Mouse (Mus musculus) thymus, adult 2 months (tissue): ENCODE results near the gene Zfp729b. TPM values are rescaled to one million over a fixed set of nuclear protein-coding genes. Genes with fewer than 3 reads are reported as not detected.

Experiments used
- DNase-seq: peaks from one replicate; pipeline ENCODE4 v3.0.0; 2021
- H3K27ac ChIP-seq: fragments of 200-500 bp; 2 replicates; pipeline ENCODE4 v1.5.1; 2012; ENCODE audit warnings: low read length, control low read depth; ENCODE audit not compliant: control insufficient read depth, insufficient read depth
- H3K27me3 ChIP-seq: fragments of 200-500 bp; 2 replicates; pipeline ENCODE4 v1.6.1; 2012; ENCODE audit warnings: mild to moderate bottlenecking, low read length, moderate library complexity, mixed read lengths; ENCODE audit not compliant: control insufficient read depth, insufficient read depth
- H3K36me3 ChIP-seq: fragments of 200-500 bp; 2 replicates; pipeline ENCODE4 v1.6.1; 2012; ENCODE audit warnings: mild to moderate bottlenecking, low read length, moderate library complexity; ENCODE audit not compliant: control insufficient read depth, insufficient read depth
- H3K4me1 ChIP-seq: fragments of 200-500 bp; replicated peaks from 2 replicates; pipeline ENCODE4 v1.6.1; 2012; ENCODE audit warnings: low read length; ENCODE audit not compliant: control insufficient read depth, insufficient read depth
- H3K4me3 ChIP-seq: fragments of 200-500 bp; 2 replicates; pipeline ENCODE4 v1.5.1; 2012; ENCODE audit warnings: mild to moderate bottlenecking, low read length, control low read depth, moderate library complexity; ENCODE audit not compliant: control insufficient read depth, insufficient read depth
- CTCF ChIP-seq: fragments of 200-500 bp; IDR thresholded peaks from 2 replicates; pipeline ENCODE4 v1.5.1; 2012; ENCODE audit warnings: mild to moderate bottlenecking, control low read depth, low read length, moderate library complexity, borderline replicate concordance; ENCODE audit not compliant: control insufficient read depth, poor library complexity, insufficient read depth; ENCODE audit errors: extremely low read depth
- POLR2A ChIP-seq: fragments of 200-500 bp; IDR thresholded peaks from 2 replicates; pipeline ENCODE4 v1.6.1; 2012; ENCODE audit warnings: mild to moderate bottlenecking, low read length, control low read depth, moderate library complexity; ENCODE audit not compliant: control insufficient read depth, poor library complexity, insufficient read depth; ENCODE audit errors: extremely low read depth
- WGBS: fragments of 180-500 bp; shearing (Covaris S2); methylation state at CpG from one replicate; pipeline ENCODE4 v1.1.7; 2018; 5-methylcytosine and 5-hydroxymethylcytosine counted together
- polyA plus RNA-seq: library from polyadenylated mRNA; depleted of rRNA; stranded (reverse); fragments of >200 nt; gene quantifications from 2 replicates; pipeline ENCODE4 v1.2.3, GENCODE M21; 2012; rRNA removed

Zfp729b gene
- 1.1 and 1.2 TPM in 2 replicates for polyA plus RNA-seq

DNA sequence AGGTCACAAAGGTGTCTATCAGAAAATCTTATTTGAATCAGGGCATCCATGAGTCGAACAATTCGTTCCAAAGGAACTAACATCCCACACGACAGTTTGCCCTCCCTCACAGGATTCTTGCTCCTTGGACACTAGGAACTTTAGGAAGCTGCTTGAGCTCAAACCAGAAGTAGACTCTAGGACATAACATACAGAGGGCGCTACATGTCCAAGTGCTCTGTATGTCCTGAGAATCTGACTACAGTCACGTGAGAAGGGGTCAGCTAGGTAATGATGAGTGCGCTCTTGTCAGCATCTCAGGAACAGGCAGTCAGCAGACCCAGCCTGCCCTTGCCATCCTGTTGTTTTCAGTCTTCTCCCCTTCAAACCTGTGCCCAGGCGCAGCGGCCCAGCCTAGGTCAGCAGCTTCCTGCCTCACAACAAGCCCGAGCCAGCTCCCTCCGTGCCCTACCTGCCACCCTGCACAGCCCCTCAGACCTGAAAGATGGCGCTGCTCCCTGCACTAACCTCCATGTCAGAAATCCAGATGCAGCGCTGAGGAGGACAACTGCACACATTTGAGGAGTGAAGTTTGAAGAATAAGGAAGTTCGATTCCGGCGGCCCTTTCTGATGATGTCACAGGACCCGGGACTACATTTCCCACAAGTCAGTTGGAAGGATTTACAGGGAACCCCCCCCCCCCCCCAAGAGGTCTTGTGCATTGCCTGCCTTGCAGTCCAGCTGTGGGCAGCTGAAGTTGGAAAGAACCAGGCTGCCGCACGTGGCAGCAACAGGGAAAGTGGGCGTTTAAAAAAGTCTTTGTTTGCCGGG lies at the start of gene Zfp729b:
Gene Zfp729b (minus strand): TSS at position 642 of the 811 bp plus-strand sequence.
- peak; percentile 91 for DNase-seq
- TF ChIP-seq POLR2A (no peak), CTCF (no peak)
- no peaks in the 10 kb centered on the region for H3K36me3 ChIP-seq
- WGBS, result 3% methylated on average over 20 of the region's 20 CpGs
- H3K4me1 ChIP-seq, result no peaks in the 10 kb centered on the region; the same call in 1 of the 2 replicates
- H3K4me3 ChIP-seq, result peak within 1 kb of the TSS; percentile 62
- H3K27ac ChIP-seq, result no peak within 1 kb of the TSS
- no peaks in the 10 kb centered on the region for H3K27me3 ChIP-seq

DNA sequence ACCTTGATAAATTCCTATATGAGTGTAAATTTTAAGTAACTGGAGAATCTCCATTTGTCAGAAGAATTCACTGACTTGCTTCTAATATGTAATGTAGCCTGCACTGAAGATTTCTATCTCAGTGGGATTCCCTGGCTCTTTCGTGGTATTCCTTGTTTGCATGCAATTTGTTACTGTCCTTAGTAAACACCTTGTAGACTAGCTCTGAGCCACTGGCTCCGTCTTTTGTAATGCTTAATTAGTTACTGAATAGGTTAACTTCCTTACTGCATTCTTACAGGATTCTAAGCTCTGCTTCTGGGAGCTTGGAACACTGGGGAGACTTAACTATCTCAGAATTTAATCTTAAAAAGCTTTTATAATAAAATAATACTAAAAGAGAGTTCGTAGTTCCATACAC lies 43.0 kb upstream of the Zfp729b start:
- H3K27ac ChIP-seq, result no peak overlapping the region
- DNase-seq, result no peak
- TF ChIP-seq POLR2A (no peak), CTCF (no peak)
- no peaks in the 10 kb centered on the region for H3K36me3 ChIP-seq
- no peak overlapping the region for H3K4me3 ChIP-seq
- no peaks in the 10 kb centered on the region for H3K4me1 ChIP-seq
- WGBS, result 68% methylated on average over 3 of the region's 3 CpGs
- H3K27me3 ChIP-seq, result no peaks in the 10 kb centered on the region

DNA sequence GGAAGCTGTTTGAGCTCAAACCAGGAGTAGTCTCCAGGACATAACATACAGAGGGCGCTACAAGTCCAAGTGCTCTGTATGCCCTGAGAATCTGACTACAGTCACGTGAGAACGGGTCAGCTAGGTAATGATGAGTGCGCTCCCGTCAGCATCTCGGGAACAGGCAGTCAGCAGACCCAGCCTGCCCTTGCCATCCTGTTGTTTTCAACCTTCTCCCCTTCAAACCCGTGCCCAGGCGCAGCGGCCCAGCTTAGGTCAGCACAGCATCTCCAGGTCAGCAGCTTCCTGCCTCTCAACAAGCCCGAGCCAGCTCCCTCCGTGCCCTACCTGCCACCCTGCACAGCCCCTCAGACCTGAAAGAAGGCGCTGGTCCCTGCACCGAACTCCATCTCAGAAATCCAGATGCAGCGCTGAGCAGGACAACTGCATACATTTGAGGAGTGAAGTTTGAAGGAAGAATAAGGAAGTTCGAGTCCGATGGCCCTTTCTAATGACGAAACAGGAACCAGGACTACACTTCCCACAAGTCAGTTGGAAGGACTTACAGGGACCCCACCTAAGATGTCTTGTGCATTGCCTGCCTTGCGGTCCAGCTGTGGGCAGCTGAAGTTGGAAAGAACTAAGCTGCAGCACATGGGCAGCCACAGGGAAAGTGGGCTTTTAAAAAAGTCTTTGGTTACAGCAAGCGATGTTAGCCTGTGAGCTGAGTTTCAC lies 27.9 kb upstream of the Zfp729b start, which contains the start of the genes Gm49345 and Zfp729a:
Gene Gm49345 (minus strand): TSS at position 476 of the 714 bp plus-strand sequence.
Gene Zfp729a (minus strand): TSS at position 498 of the 714 bp plus-strand sequence.
- WGBS, result under 1% methylated on average over 19 of the region's 19 CpGs

DNA sequence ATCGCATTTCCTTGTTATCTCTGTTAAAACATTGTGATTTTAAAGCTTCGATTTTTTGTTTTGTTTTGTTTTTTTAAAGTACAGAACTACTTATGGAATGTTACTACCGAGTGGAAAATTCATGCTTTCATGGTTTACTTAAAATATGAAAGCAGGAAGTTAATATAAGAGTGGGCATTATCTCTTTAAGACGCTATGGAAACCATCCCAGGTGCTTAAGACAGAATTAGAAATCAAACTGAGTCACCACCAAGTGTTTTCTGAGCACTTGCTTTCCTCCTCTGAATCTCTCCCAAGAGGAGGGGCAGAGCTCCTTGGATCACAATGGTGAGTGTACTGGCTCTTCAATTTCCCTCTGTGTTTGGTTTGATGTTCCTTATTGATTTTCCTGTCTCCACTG lies 601 bp upstream of the Zfp729b start:
- 68% methylated on average over 4 of the region's 4 CpGs for WGBS
- Histone ChIP-seq H3K4me3 (no peak overlapping the region), H3K4me1 (no peaks in the 10 kb centered on the region; the same call in 1 of the 2 replicates), H3K36me3 (no peaks in the 10 kb centered on the region), H3K27ac (no peak overlapping the region), H3K27me3 (no peaks in the 10 kb centered on the region)
- TF ChIP-seq POLR2A (no peak), CTCF (no peak)
- no peak for DNase-seq

More for the DNA sequence above, 27.9 kb upstream of the Zfp729b start, which contains the start of the genes Gm49345 and Zfp729a:
- TF ChIP-seq CTCF, result 0 out of 2 replicates have a peak, but pooled peaks have one; percentile 26
- TF ChIP-seq POLR2A, result 0 out of 2 replicates have a peak, but pooled peaks have one; percentile 47
- Histone ChIP-seq H3K4me1 (no peaks in the 10 kb centered on the region), H3K27ac (no peak within 1 kb of the TSS), H3K4me3 (peak within 1 kb of the TSS; percentile 87), H3K36me3 (no peaks in the 10 kb centered on the region), H3K27me3 (no peaks in the 10 kb centered on the region)
- DNase-seq, result peak; percentile 86

DNA sequence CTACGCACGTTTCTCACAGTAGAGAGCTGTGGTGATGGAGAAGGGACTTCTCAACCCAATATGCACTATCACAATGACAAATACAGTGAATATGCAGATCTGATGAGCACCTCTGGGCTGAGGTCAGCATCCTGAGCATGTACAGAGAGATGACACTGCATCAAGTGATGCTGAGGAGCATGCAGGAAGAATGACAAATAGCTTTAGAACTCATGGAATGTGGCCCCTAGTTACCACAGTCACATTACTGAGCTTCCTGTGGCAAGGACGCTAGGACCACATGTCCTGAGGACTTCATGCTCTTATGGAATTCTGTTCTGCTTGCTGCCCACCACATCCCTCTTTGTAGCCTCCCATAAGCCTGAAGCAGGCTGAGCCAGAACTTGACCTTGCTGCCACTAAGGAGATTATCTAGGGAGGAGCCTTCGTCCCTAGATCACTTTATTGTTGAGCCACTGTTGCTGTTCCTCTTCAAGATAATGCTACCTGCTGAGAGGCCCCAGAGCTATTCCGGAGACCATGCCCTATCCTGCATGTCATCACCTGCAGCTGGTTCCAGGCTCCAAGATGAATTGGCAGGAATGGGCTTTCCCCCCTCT lies 36.8 kb downstream of the Zfp729b start:
- TF ChIP-seq CTCF, result no peak
- TF ChIP-seq POLR2A, result no peak
- no peaks in the 10 kb centered on the region for H3K36me3 ChIP-seq
- 84% methylated on average over 5 of the region's 5 CpGs for WGBS
- H3K27ac ChIP-seq, result no peak overlapping the region
- H3K27me3 ChIP-seq, result no peaks in the 10 kb centered on the region
- no peak overlapping the region for H3K4me3 ChIP-seq
- DNase-seq, result no peak
- H3K4me1 ChIP-seq, result no peaks in the 10 kb centered on the region

DNA sequence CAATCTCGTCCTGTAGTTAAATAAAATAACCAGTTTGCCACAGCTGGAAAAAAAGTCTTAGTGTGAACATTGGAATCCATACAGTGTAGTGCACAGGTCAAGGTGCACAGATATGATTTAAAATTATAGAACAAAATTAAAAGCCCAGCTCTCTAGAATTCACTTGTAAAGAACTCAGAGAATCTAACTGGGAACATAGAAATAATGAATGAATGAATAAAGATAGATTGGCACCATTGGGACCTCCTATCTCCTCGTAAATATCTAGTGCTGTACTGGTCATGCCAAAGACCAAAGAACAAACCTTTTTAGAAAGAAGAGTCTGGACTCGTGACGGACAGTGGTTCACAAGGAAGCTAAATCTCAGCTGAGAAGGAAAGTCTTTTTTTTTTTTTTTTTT lies 55.8 kb downstream of the Zfp729b start, which contains the start of gene Zfp748:
Gene Zfp748 (minus strand): TSS at position 101 of the 400 bp plus-strand sequence.
- Histone ChIP-seq H3K4me1 (peaks cover 3% of the 10 kb centered on the region), H3K27me3 (no peaks in the 10 kb centered on the region), H3K36me3 (no peaks in the 10 kb centered on the region), H3K27ac (peak within 1 kb of the TSS; percentile 42), H3K4me3 (peak within 1 kb of the TSS; percentile 84)
- 92% methylated on average over 4 of the region's 4 CpGs for WGBS
- DNase-seq, result no peak
- no peak for TF ChIP-seq CTCF
- no peak for TF ChIP-seq POLR2A
